ENCODE assay signal across 9 mouse cellular contexts in the genomic region with DNA sequence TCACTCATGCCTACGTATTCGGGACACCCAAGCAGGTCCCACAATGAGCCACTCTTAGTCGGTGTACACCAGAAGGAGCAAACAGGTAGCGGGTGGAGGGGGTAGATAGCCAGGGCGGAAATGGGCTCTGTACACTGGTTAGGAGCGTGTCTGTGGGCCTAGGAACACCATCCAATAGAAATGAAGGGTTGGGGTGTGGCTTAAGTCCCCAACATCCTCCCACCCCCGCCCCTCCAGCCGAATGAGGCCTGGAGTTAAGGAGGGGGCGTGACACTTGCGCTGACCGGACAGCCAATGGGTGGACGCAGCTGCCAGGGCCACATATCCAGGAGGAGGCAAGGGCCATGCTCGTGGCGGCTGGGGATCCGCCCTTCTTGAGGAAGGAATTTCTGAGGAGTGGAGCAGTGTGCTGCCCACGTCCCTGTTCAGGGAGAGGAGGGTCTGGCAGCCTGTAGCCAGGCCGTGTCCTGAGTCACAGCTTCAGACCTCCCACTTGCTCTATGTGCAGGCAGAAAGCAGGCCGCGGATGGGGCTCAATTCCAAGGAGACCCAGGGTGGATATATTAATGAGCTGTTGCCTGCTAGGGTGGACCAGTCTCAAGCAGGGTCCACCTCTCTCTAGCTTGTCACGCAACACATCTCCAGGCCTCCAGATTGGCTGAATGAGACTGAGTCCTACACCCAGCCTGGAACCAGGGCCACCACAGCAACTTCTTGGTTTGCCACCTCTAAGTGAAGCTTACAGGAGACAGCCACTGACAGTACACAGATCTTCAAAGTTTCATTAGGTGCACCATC. TPM values are rescaled to one million over a fixed set of nuclear protein-coding genes. Genes with fewer than 3 reads are reported as not detected.
DNase-seq lines count a peak whose midpoint lies in the region; ATAC-seq and TF ChIP-seq lines count a peak whose summit lies in the region.
"Had no signal": no experiment of that assay in that cellular context is flagged by ENCODE, and none has a peak within 500 bp of the region (broad histone marks: within the 10 kb centered on the region; RNA-seq: fewer than 3 reads in every experiment).

No protein-coding gene starts in this region.

- H3K27me3 ChIP-seq in forebrain, embryonic 14.5 days (replicated peaks; ENCODE audit: control insufficient read depth, insufficient read depth, low read length), result no peaks in the 10 kb centered on the region
- no peaks in the 10 kb centered on the region for H3K27me3 ChIP-seq in limb, embryonic 11.5 days (ENCODE audit: control insufficient read depth, insufficient read depth, low read length)
- H3K27me3 ChIP-seq in midbrain, embryonic 11.5 days (ENCODE audit: control insufficient read depth, insufficient read depth, low read length), result no peaks in the 10 kb centered on the region

- H3K27ac ChIP-seq in forebrain, embryonic 14.5 days (ENCODE audit: low read depth, low read length), result no peak overlapping the region
- no peak overlapping the region for H3K27ac ChIP-seq in limb, embryonic 11.5 days (replicated peaks; ENCODE audit: low read depth, low read length)
- no peak overlapping the region; the same call in 1 of the 2 replicates for H3K27ac ChIP-seq in midbrain, embryonic 11.5 days (ENCODE audit: low read depth, low read length)
- no peak overlapping the region for H3K27ac ChIP-seq in layer of hippocampus, adult 2 months

- H3K9ac ChIP-seq in forebrain, embryonic 14.5 days (ENCODE audit: low read length), result peak overlapping the region; percentile 18
- H3K9ac ChIP-seq in limb, embryonic 11.5 days (ENCODE audit: low read length), result peak overlapping the region; percentile 43; the same call in 1 of the 2 replicates
- peak overlapping the region; percentile 45; the same call in 1 of the 2 replicates for H3K9ac ChIP-seq in midbrain, embryonic 11.5 days (ENCODE audit: low read length)

- H3K9me3 ChIP-seq in forebrain, embryonic 14.5 days (replicated peaks; ENCODE audit: control insufficient read depth, low read length), result no peaks in the 10 kb centered on the region
- H3K9me3 ChIP-seq in limb, embryonic 11.5 days (ENCODE audit: control insufficient read depth, low read length), result no peaks in the 10 kb centered on the region
- H3K9me3 ChIP-seq in midbrain, embryonic 11.5 days (ENCODE audit: control insufficient read depth, low read length), result no peaks in the 10 kb centered on the region

- H3K4me3 ChIP-seq in forebrain, embryonic 14.5 days (ENCODE audit: low read depth, low read length), result peak overlapping the region; percentile 1; the same call in 1 of the 2 replicates
- no peak overlapping the region for H3K4me3 ChIP-seq in limb, embryonic 11.5 days (ENCODE audit: low read depth, low read length)
- H3K4me3 ChIP-seq in midbrain, embryonic 11.5 days (ENCODE audit: low read depth, low read length), result peak overlapping the region; percentile 7; the same call in 1 of the 2 replicates
- H3K4me3 ChIP-seq in layer of hippocampus, adult 2 months, result no peak overlapping the region

- H3K36me3 ChIP-seq in forebrain, embryonic 14.5 days (ENCODE audit: control insufficient read depth, insufficient read depth, low read length), result no peaks in the 10 kb centered on the region
- no peaks in the 10 kb centered on the region for H3K36me3 ChIP-seq in limb, embryonic 11.5 days (ENCODE audit: control insufficient read depth, insufficient read depth, low read length)
- no peaks in the 10 kb centered on the region for H3K36me3 ChIP-seq in midbrain, embryonic 11.5 days (ENCODE audit: control insufficient read depth, insufficient read depth, low read length)

- peak; percentile 88 for ATAC-seq in forebrain, embryonic 14.5 days
- peak; percentile 92 for ATAC-seq in limb, embryonic 11.5 days (ENCODE audit: insufficient number of reproducible peaks, low FRiP score, low TSS enrichment, low read depth)
- peak; percentile 90 for ATAC-seq in midbrain, embryonic 11.5 days (ENCODE audit: low FRiP score)

- intact Hi-C loops in heart, postnatal 36 days (cut with DNase I), result no loop called here

- 7% methylated on average over 20 of the region's 20 CpGs for WGBS in forebrain, embryonic 14.5 days
- 5% methylated on average over 20 of the region's 20 CpGs for WGBS in limb, embryonic 11.5 days
- WGBS in midbrain, embryonic 11.5 days, result 7% methylated on average over 20 of the region's 20 CpGs

- H3K4me1 ChIP-seq in forebrain, embryonic 14.5 days (ENCODE audit: control insufficient read depth, insufficient read depth, low read length), result no peaks in the 10 kb centered on the region
- peaks cover 7% of the 10 kb centered on the region; the same call in 1 of the 2 replicates for H3K4me1 ChIP-seq in limb, embryonic 11.5 days (ENCODE audit: control insufficient read depth, insufficient read depth, low read length)
- peaks cover 8% of the 10 kb centered on the region for H3K4me1 ChIP-seq in midbrain, embryonic 11.5 days (ENCODE audit: control insufficient read depth, insufficient read depth, low read length)

- no peak for TF ChIP-seq CTCF in layer of hippocampus, adult 2 months (conservative IDR thresholded peaks at IDR 0.05)

- H3K4me2 ChIP-seq in forebrain, embryonic 14.5 days (ENCODE audit: low read length), result peak overlapping the region; percentile 44
- peak overlapping the region; percentile 44 for H3K4me2 ChIP-seq in limb, embryonic 11.5 days (ENCODE audit: low read depth, severe bottlenecking)
- H3K4me2 ChIP-seq in midbrain, embryonic 11.5 days, result peak overlapping the region; percentile 50

- DNase-seq in urinary bladder, postnatal 25 days (ENCODE audit: low spot score), result peak; percentile 46
- DNase-seq in urinary bladder, adult 2 months (ENCODE audit: low spot score), result no peak
- peak; percentile 65 for DNase-seq in forebrain, embryonic 14.5 days (ENCODE audit: low spot score)
- peak; percentile 52 to 58 for DNase-seq in heart, postnatal 36 days
- peak; percentile 85 for DNase-seq in limb, embryonic 11.5 days (ENCODE audit: low spot score)
- peak; percentile 93 for DNase-seq in midbrain, embryonic 11.5 days (ENCODE audit: low spot score, missing footprints)
- peak; percentile 86 for DNase-seq in yolk sac, embryonic 10.5 days (ENCODE audit: low spot score)
- DNase-seq in layer of hippocampus, adult 2 months (ENCODE audit: low spot score in 2 of 2), result no peak

RNA-seq across cellular contexts. Expression of gene Mrgprf, which starts 2.1 kb away (rescaled TPM):
- 46.0 and 52.3 TPM in 2 replicates for polyA plus RNA-seq in urinary bladder, adult 2 months (2012; rRNA removed)
- 2.7 and 3.9 TPM in 2 replicates for polyA plus RNA-seq in forebrain, embryonic 14.5 days (2014; fragmentation: Nextera tagmentation; extraction: Ambion mirVana)
- total RNA-seq in heart, postnatal 36 days (2021), result 1 to 10 TPM; 3.9 to 4.0 TPM
- 0.09 and 0.11 TPM in 2 replicates for polyA plus RNA-seq in limb, embryonic 11.5 days (2014; fragmentation: Nextera tagmentation; extraction: Ambion mirVana)
- polyA plus RNA-seq in midbrain, embryonic 11.5 days (2014; fragmentation: Nextera tagmentation; extraction: Ambion mirVana), result 0.51 and 0.87 TPM in 2 replicates
- total RNA-seq in layer of hippocampus, adult 2 months (2021), result 1 to 10 TPM in 1 of 2 experiments, under 1 TPM in 1; 0.42 to 1.4 TPM
- total RNA-seq: CH12.LX had no signal

RNA-seq across cellular contexts. Expression of gene Mrgprd, which starts 11.9 kb away (rescaled TPM):
- not detected in 2 replicates for polyA plus RNA-seq in urinary bladder, adult 2 months (2012; rRNA removed)
- not detected in 2 replicates for polyA plus RNA-seq in forebrain, embryonic 14.5 days (2014; fragmentation: Nextera tagmentation; extraction: Ambion mirVana)
- total RNA-seq in heart, postnatal 36 days (2021), result not detected
- not detected in 2 replicates for polyA plus RNA-seq in limb, embryonic 11.5 days (2014; fragmentation: Nextera tagmentation; extraction: Ambion mirVana)
- polyA plus RNA-seq in midbrain, embryonic 11.5 days (2014; fragmentation: Nextera tagmentation; extraction: Ambion mirVana), result not detected in 2 replicates
- total RNA-seq in layer of hippocampus, adult 2 months (2021), result not detected
- total RNA-seq: CH12.LX had no signal

RNA-seq across cellular contexts. Expression of gene Tpcn2, which starts 18.9 kb away (rescaled TPM):
- polyA plus RNA-seq in urinary bladder, adult 2 months (2012; rRNA removed), result 28.4 and 32.4 TPM in 2 replicates
- polyA plus RNA-seq in forebrain, embryonic 14.5 days (2014; fragmentation: Nextera tagmentation; extraction: Ambion mirVana), result 0.46 and 0.86 TPM in 2 replicates
- 1 to 10 TPM; 3.2 to 3.6 TPM for total RNA-seq in heart, postnatal 36 days (2021)
- 2.7 and 3.2 TPM in 2 replicates for polyA plus RNA-seq in limb, embryonic 11.5 days (2014; fragmentation: Nextera tagmentation; extraction: Ambion mirVana)
- polyA plus RNA-seq in midbrain, embryonic 11.5 days (2014; fragmentation: Nextera tagmentation; extraction: Ambion mirVana), result 1.5 and 1.9 TPM in 2 replicates
- total RNA-seq in layer of hippocampus, adult 2 months (2021), result 1 to 10 TPM; 5.8 to 8.3 TPM

Comparison
In these comparisons a context has a peak if more than half of its experiments do, and no peak if none do; other contexts are left out.
1. DNase-seq: peak in urinary bladder, postnatal 25 days (single experiment), forebrain, embryonic 14.5 days (single experiment), heart, postnatal 36 days (2 of 2), limb, embryonic 11.5 days (single experiment), midbrain, embryonic 11.5 days (single experiment) and yolk sac, embryonic 10.5 days (single experiment); none in urinary bladder, adult 2 months (single experiment) and layer of hippocampus, adult 2 months (0 of 2).
2. H3K4me3 ChIP-seq: peak in forebrain, embryonic 14.5 days (single experiment) and midbrain, embryonic 11.5 days (single experiment); none in limb, embryonic 11.5 days (single experiment) and layer of hippocampus, adult 2 months (single experiment).
3. Peak in every context shown above with its lines, with median percentiles within 50 percentile points of each other: ATAC-seq, H3K4me2 ChIP-seq and H3K9ac ChIP-seq.